Mouse (Mus musculus): ENCODE data around the gene Gse1. TPM values are rescaled to one million over a fixed set of nuclear protein-coding genes. Genes with fewer than 3 reads are reported as not detected.

Gene Gse1
- polyA plus RNA-seq, 1 experiment from 2014 or later, result 9.6 TPM

GRCm38 (mm10) chr8:120550430-120550829, 322.2 kb downstream of the Gse1 start:
- H3K27ac ChIP-seq, result no peak overlapping the region
- ATAC-seq (ENCODE audit: borderline replicate concordance, extremely low read depth, low FRiP score, low TSS enrichment), result no peak
- H3K9me3 ChIP-seq, result no peaks in the 10 kb centered on the region
- no peaks in the 10 kb centered on the region for H3K27me3 ChIP-seq
- H3K4me1 ChIP-seq, result peaks cover 54% of the 10 kb centered on the region
- 36% methylated on average over 12 of the region's 12 CpGs for WGBS
- no peak overlapping the region for H3K9ac ChIP-seq
- H3K36me3 ChIP-seq, result peaks cover 10% of the 10 kb centered on the region; the same call in 1 of the 2 replicates
- no peak overlapping the region for H3K4me2 ChIP-seq
- H3K4me3 ChIP-seq, result no peak overlapping the region

GRCm38 (mm10) chr8:120550937-120551676, 322.9 kb downstream of the Gse1 start:
- Histone ChIP-seq H3K4me1 (peaks cover 56% of the 10 kb centered on the region), H3K9me3 (no peaks in the 10 kb centered on the region), H3K36me3 (peaks cover 10% of the 10 kb centered on the region; the same call in 1 of the 2 replicates), H3K4me2 (no peak overlapping the region), H3K27me3 (no peaks in the 10 kb centered on the region), H3K4me3 (no peak overlapping the region), H3K9ac (no peak overlapping the region), H3K27ac (no peak overlapping the region)
- no peak for ATAC-seq (ENCODE audit: borderline replicate concordance, extremely low read depth, low FRiP score, low TSS enrichment)
- WGBS, result 74% methylated on average over 11 of the region's 11 CpGs

GRCm38 (mm10) chr8:120551677-120551980, 323.4 kb downstream of the Gse1 start:
- ATAC-seq (ENCODE audit: borderline replicate concordance, extremely low read depth, low FRiP score, low TSS enrichment), result no peak
- 86% methylated on average over 3 of the region's 3 CpGs for WGBS
- Histone ChIP-seq H3K9me3 (no peaks in the 10 kb centered on the region), H3K27ac (no peak overlapping the region), H3K36me3 (peaks cover 10% of the 10 kb centered on the region; the same call in 1 of the 2 replicates), H3K27me3 (no peaks in the 10 kb centered on the region), H3K4me2 (no peak overlapping the region), H3K4me3 (no peak overlapping the region), H3K9ac (no peak overlapping the region), H3K4me1 (peaks cover 57% of the 10 kb centered on the region)

GRCm38 (mm10) chr8:120552509-120552908, 324.3 kb downstream of the Gse1 start:
- no peak overlapping the region for H3K4me3 ChIP-seq
- H3K27ac ChIP-seq, result no peak overlapping the region
- H3K36me3 ChIP-seq, result peaks cover 10% of the 10 kb centered on the region; the same call in 1 of the 2 replicates
- H3K9ac ChIP-seq, result no peak overlapping the region
- H3K27me3 ChIP-seq, result no peaks in the 10 kb centered on the region
- peaks cover 57% of the 10 kb centered on the region for H3K4me1 ChIP-seq
- H3K9me3 ChIP-seq, result no peaks in the 10 kb centered on the region
- 83% methylated on average over 11 of the region's 11 CpGs for WGBS
- H3K4me2 ChIP-seq, result no peak overlapping the region
- no peak for ATAC-seq (ENCODE audit: borderline replicate concordance, extremely low read depth, low FRiP score, low TSS enrichment)

GRCm38 (mm10) chr8:120553441-120554123, 325.3 kb downstream of the Gse1 start:
- no peak for ATAC-seq (ENCODE audit: borderline replicate concordance, extremely low read depth, low FRiP score, low TSS enrichment)
- H3K27ac ChIP-seq, result no peak overlapping the region
- no peaks in the 10 kb centered on the region for H3K9me3 ChIP-seq
- H3K36me3 ChIP-seq, result peaks cover 10% of the 10 kb centered on the region; the same call in 1 of the 2 replicates
- H3K9ac ChIP-seq, result no peak overlapping the region
- H3K27me3 ChIP-seq, result no peaks in the 10 kb centered on the region
- peaks cover 50% of the 10 kb centered on the region for H3K4me1 ChIP-seq
- 86% methylated on average over 24 of the region's 24 CpGs for WGBS
- H3K4me3 ChIP-seq, result no peak overlapping the region
- no peak overlapping the region for H3K4me2 ChIP-seq

GRCm38 (mm10) chr8:120554466-120555039, 326.3 kb downstream of the Gse1 start:
- 90% methylated on average over 18 of the region's 18 CpGs for WGBS
- no peak overlapping the region for H3K4me2 ChIP-seq
- peaks cover 46% of the 10 kb centered on the region for H3K4me1 ChIP-seq
- no peak overlapping the region for H3K9ac ChIP-seq
- H3K27me3 ChIP-seq, result no peaks in the 10 kb centered on the region
- no peak overlapping the region for H3K4me3 ChIP-seq
- no peaks in the 10 kb centered on the region for H3K9me3 ChIP-seq
- no peak overlapping the region for H3K27ac ChIP-seq
- no peak for ATAC-seq (ENCODE audit: borderline replicate concordance, extremely low read depth, low FRiP score, low TSS enrichment)
- H3K36me3 ChIP-seq, result peaks cover 10% of the 10 kb centered on the region; the same call in 1 of the 2 replicates

GRCm38 (mm10) chr8:120556198-120556892, 328.1 kb downstream of the Gse1 start:
- no peak overlapping the region for H3K9ac ChIP-seq
- WGBS, result 63% methylated on average over 20 of the region's 20 CpGs
- H3K4me1 ChIP-seq, result peaks cover 31% of the 10 kb centered on the region
- no peaks in the 10 kb centered on the region for H3K9me3 ChIP-seq
- H3K27ac ChIP-seq, result peak overlapping the region; percentile 12; the same call in 1 of the 2 replicates
- H3K27me3 ChIP-seq, result no peaks in the 10 kb centered on the region
- no peak overlapping the region for H3K4me3 ChIP-seq
- no peak for ATAC-seq (ENCODE audit: borderline replicate concordance, extremely low read depth, low FRiP score, low TSS enrichment)
- peaks cover 10% of the 10 kb centered on the region; the same call in 1 of the 2 replicates for H3K36me3 ChIP-seq
- no peak overlapping the region for H3K4me2 ChIP-seq

GRCm38 (mm10) chr8:120557170-120557965, 329.1 kb downstream of the Gse1 start:
- no peak for ATAC-seq (ENCODE audit: borderline replicate concordance, extremely low read depth, low FRiP score, low TSS enrichment)
- Histone ChIP-seq H3K4me2 (no peak overlapping the region), H3K27ac (no peak overlapping the region)

GRCm38 (mm10) chr8:120558162-120558561, 329.9 kb downstream of the Gse1 start:
- ATAC-seq (ENCODE audit: borderline replicate concordance, extremely low read depth, low FRiP score, low TSS enrichment), result no peak
- Histone ChIP-seq H3K4me2 (no peak overlapping the region), H3K4me3 (no peak overlapping the region), H3K27ac (no peak overlapping the region), H3K27me3 (no peaks in the 10 kb centered on the region), H3K4me1 (peaks cover 49% of the 10 kb centered on the region), H3K36me3 (peaks cover 12% of the 10 kb centered on the region; the same call in 1 of the 2 replicates), H3K9me3 (no peaks in the 10 kb centered on the region), H3K9ac (no peak overlapping the region)
- WGBS, result 79% methylated on average over 4 of the region's 4 CpGs

More at GRCm38 (mm10) chr8:120557170-120557965, 329.1 kb downstream of the Gse1 start:
- WGBS, result 59% methylated on average over 15 of the region's 15 CpGs
- Histone ChIP-seq H3K9ac (0 out of 2 replicates have a peak overlapping the region, but pooled peaks have one; percentile 10), H3K4me1 (peaks cover 41% of the 10 kb centered on the region), H3K27me3 (no peaks in the 10 kb centered on the region), H3K9me3 (no peaks in the 10 kb centered on the region), H3K36me3 (peaks cover 10% of the 10 kb centered on the region; the same call in 1 of the 2 replicates), H3K4me3 (no peak overlapping the region)

GRCm38 (mm10) chr8:120559654-120560053, 331.4 kb downstream of the Gse1 start:
- 73% methylated on average over 11 of the region's 11 CpGs for WGBS
- Histone ChIP-seq H3K4me1 (peaks cover 64% of the 10 kb centered on the region), H3K27me3 (no peaks in the 10 kb centered on the region), H3K4me2 (no peak overlapping the region), H3K4me3 (no peak overlapping the region), H3K9ac (no peak overlapping the region), H3K36me3 (peaks cover 8% of the 10 kb centered on the region; the same call in 1 of the 2 replicates), H3K9me3 (no peaks in the 10 kb centered on the region), H3K27ac (no peak overlapping the region)
- no peak for ATAC-seq (ENCODE audit: borderline replicate concordance, extremely low read depth, low FRiP score, low TSS enrichment)

GRCm38 (mm10) chr8:120560535-120560934, 332.3 kb downstream of the Gse1 start:
- Histone ChIP-seq H3K36me3 (peaks cover 7% of the 10 kb centered on the region; the same call in 1 of the 2 replicates), H3K4me2 (no peak overlapping the region), H3K27ac (no peak overlapping the region), H3K4me3 (no peak overlapping the region), H3K4me1 (peaks cover 71% of the 10 kb centered on the region), H3K9ac (no peak overlapping the region), H3K9me3 (no peaks in the 10 kb centered on the region), H3K27me3 (no peaks in the 10 kb centered on the region)
- WGBS, result 91% methylated on average over 5 of the region's 5 CpGs
- no peak for ATAC-seq (ENCODE audit: borderline replicate concordance, extremely low read depth, low FRiP score, low TSS enrichment)

Measured in lung, embryonic 15.5 days (tissue).